Mouse (Mus musculus) olfactory bulb, adult 2 months (tissue): ENCODE measurements around the gene Nde1.

Source experiments
- CTCF ChIP-seq: fragments of 200-500 bp; IDR thresholded peaks from 2 replicates; pipeline ENCODE4 v1.5.1; 2012; ENCODE audit warnings: low read depth, mild to moderate bottlenecking, low read length, moderate library complexity; ENCODE audit not compliant: insufficient read depth
- POLR2A ChIP-seq: fragments of 200-500 bp; IDR thresholded peaks from 2 replicates; pipeline ENCODE4 v1.6.1; 2012; ENCODE audit warnings: mild to moderate bottlenecking, low read depth, low read length, moderate library complexity; ENCODE audit not compliant: insufficient read depth

GRCm38 (mm10) chr16:14169706-14170105, 6.6 kb downstream of the Nde1 start:
- TF ChIP-seq POLR2A (no peak), CTCF (no peak)
